Comparison of ENCODE assay signal across 25 mouse cellular contexts in the genomic region with DNA sequence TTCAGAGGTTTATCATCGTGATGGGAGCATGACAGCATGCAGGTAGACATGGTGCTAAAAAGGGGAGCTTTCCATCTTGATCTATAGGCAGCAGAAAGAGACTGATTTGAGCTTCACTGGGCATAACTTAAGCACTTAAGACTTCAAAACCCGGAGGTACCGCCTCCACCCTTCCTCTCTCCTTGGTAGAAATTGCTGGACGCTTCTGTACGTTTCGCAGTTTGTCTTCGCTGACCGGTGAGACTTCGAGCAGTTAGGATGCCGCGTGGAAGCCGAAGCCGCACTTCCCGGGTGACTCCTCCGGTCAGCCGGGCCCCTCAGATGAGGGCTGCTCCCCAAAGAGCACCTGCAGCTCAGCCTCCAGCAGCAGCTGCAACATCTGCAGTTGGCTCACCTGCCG.
"Had no signal": no experiment of that assay in that cellular context is flagged by ENCODE, and none has a peak within 500 bp of the region (broad histone marks: within the 10 kb centered on the region; RNA-seq: fewer than 3 reads in every experiment).

No protein-coding gene starts in this region.

- H3K27me3 ChIP-seq: limb, embryonic 13.5 days; liver, embryonic 12.5 days; liver, embryonic 15.5 days; midbrain, embryonic 12.5 days; midbrain, embryonic 15.5 days; neural tube, embryonic 12.5 days; neural tube, embryonic 15.5 days had no signal

- H3K36me3 ChIP-seq: limb, embryonic 10.5 days; limb, embryonic 13.5 days; liver, embryonic 12.5 days; liver, embryonic 15.5 days; midbrain, embryonic 12.5 days; midbrain, embryonic 15.5 days; neural tube, embryonic 12.5 days; neural tube, embryonic 15.5 days had no signal

- DNase-seq: kidney, adult 18-20 months; kidney, adult 9 months; kidney, postnatal 14 days; kidney, postnatal 4 days; layer of hippocampus, adult 9-11 months; liver; lung, embryonic 14.5 days; right cerebral cortex, adult 18-20 months; right cerebral cortex, postnatal 14 days; right cerebral cortex, postnatal 4 days; thymus, adult 18-20 months; thymus, postnatal 36 days had no signal

- H3K27ac ChIP-seq: left cerebral cortex, adult 2 months; limb, embryonic 10.5 days; limb, embryonic 13.5 days; liver, embryonic 12.5 days; liver, embryonic 15.5 days; macrophage; midbrain, embryonic 12.5 days; midbrain, embryonic 15.5 days; neural tube, embryonic 12.5 days; neural tube, embryonic 15.5 days; stomach, postnatal 0 days had no signal

- H3K4me3 ChIP-seq: left cerebral cortex, adult 2 months; limb, embryonic 10.5 days; limb, embryonic 13.5 days; liver, embryonic 12.5 days; liver, embryonic 15.5 days; midbrain, embryonic 12.5 days; midbrain, embryonic 15.5 days; neural tube, embryonic 12.5 days; neural tube, embryonic 15.5 days had no signal

- H3K4me1 ChIP-seq: limb, embryonic 10.5 days; limb, embryonic 13.5 days; liver, embryonic 12.5 days; liver, embryonic 15.5 days; midbrain, embryonic 12.5 days; midbrain, embryonic 15.5 days; neural tube, embryonic 12.5 days; neural tube, embryonic 15.5 days had no signal

- ATAC-seq: intestine, embryonic 16.5 days; liver, embryonic 12.5 days; lung, postnatal 0 days; midbrain, embryonic 15.5 days had no signal
